Mouse (Mus musculus) limb, embryonic 15.5 days (tissue): ENCODE measurements at regions not wholly inside any gene's neighbourhood (a gene's known extent, or its start where the extent isn't known, plus 50 kb on each side); places are given as distances from the start of the nearest gene placed in this dataset.

ENCODE experiments used
- ATAC-seq: fragments of 200-750 bp; cut with Nextera tagmentation; 2 replicates; pipeline ENCODE4 v1.8.0; 2017; ENCODE audit warnings: low read depth, moderate TSS enrichment; ENCODE audit not compliant: insufficient number of reproducible peaks, low FRiP score, low TSS enrichment
- H3K27ac ChIP-seq: fragments of 300-500 bp; sonication (generic); 2 replicates; pipeline ENCODE4 v1.5.1; 2015; ENCODE audit warnings: moderate library complexity, mild to moderate bottlenecking, inconsistent platforms
- H3K27me3 ChIP-seq: fragments of 300-500 bp; sonication (generic); 2 replicates; pipeline ENCODE4 v1.6.1; 2015; ENCODE audit warnings: inconsistent platforms
- H3K36me3 ChIP-seq: fragments of 300-500 bp; sonication (generic); 2 replicates; pipeline ENCODE4 v1.6.1; 2015; ENCODE audit warnings: inconsistent platforms
- H3K4me1 ChIP-seq: fragments of 300-500 bp; sonication (generic); 2 replicates; pipeline ENCODE4 v1.6.1; 2015; ENCODE audit warnings: inconsistent platforms
- H3K4me2 ChIP-seq: fragments of 300-500 bp; sonication (generic); 2 replicates; pipeline ENCODE4 v1.6.1; 2015; ENCODE audit warnings: mild to moderate bottlenecking, inconsistent platforms
- H3K4me3 ChIP-seq: fragments of 300-500 bp; sonication (generic); 2 replicates; pipeline ENCODE4 v1.5.1; 2015; ENCODE audit warnings: mild to moderate bottlenecking, inconsistent platforms
- H3K9ac ChIP-seq: fragments of 300-500 bp; sonication (generic); 2 replicates; pipeline ENCODE4 v1.6.1; 2015; ENCODE audit warnings: inconsistent platforms
- H3K9me3 ChIP-seq: fragments of 300-500 bp; sonication (generic); 2 replicates; pipeline ENCODE4 v1.6.1; 2016; ENCODE audit warnings: inconsistent platforms
- WGBS: fragments of 180-500 bp; shearing (Covaris S2); methylation state at CpG from one replicate; pipeline ENCODE4 v1.1.7; 2015; 5-methylcytosine and 5-hydroxymethylcytosine counted together

- no peak overlapping the region for H3K9ac ChIP-seq
- no peaks in the 10 kb centered on the region for H3K4me1 ChIP-seq
- no peak overlapping the region for H3K4me3 ChIP-seq
- H3K27ac ChIP-seq = no peak overlapping the region
- no peak for ATAC-seq
- H3K9me3 ChIP-seq = no peaks in the 10 kb centered on the region
- H3K27me3 ChIP-seq = no peaks in the 10 kb centered on the region
- 79% methylated on average over 17 of the region's 17 CpGs for WGBS
- H3K4me2 ChIP-seq = no peak overlapping the region
- no peaks in the 10 kb centered on the region for H3K36me3 ChIP-seq
Observed at GRCm38 (mm10) chr6:81660478-81661395, 262.7 kb upstream of the Gcfc2 start.

DNA sequence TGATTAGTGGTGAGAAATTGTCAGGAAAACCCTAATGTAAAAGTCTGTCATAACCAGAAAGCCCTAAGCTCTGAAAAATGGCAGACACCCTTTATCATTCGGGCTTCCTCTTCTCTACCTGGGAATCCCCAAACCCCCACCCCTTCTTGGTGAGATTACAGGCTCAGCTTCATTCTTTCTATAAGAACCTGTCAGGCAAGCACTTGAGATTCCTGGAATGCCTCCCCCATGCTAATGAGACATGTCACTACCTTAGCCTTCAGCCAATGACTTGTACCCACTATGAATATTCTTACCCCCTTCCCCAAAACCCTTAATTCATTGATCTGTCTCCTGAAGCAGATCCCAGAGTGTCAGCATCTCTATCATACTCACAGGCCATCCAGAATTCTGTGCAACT, 254.5 kb upstream of the Gcfc2 start:
- Histone ChIP-seq H3K4me3 (no peak overlapping the region), H3K9me3 (no peaks in the 10 kb centered on the region), H3K9ac (no peak overlapping the region), H3K27ac (no peak overlapping the region), H3K4me1 (no peaks in the 10 kb centered on the region), H3K27me3 (no peaks in the 10 kb centered on the region), H3K36me3 (no peaks in the 10 kb centered on the region), H3K4me2 (no peak overlapping the region)
- ATAC-seq = no peak
- 55% methylated on average over 1 of the region's 1 CpGs for WGBS

DNA sequence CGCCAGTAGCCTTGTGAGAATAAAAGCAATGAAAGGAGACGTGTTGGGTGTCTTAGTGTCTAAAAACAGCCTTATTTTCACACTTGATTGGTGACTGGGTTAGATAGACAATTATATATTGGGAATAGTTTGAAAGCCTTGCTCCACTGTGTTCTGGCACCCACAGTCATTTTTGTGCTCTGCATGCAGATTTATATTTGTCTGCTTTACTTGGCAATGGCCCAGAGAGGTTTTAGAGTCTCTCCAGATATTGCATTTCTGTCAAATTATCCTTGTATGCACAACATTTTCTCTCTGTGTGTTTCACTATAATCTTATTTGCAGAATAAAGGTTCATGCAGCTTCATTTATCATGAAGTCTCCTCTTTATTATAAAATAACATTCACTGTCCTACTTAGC, 250.2 kb upstream of the Gcfc2 start:
- Histone ChIP-seq H3K4me1 (no peaks in the 10 kb centered on the region), H3K27ac (no peak overlapping the region), H3K27me3 (no peaks in the 10 kb centered on the region), H3K9ac (no peak overlapping the region), H3K9me3 (no peaks in the 10 kb centered on the region), H3K4me2 (no peak overlapping the region), H3K4me3 (no peak overlapping the region), H3K36me3 (no peaks in the 10 kb centered on the region)
- WGBS = 81% methylated on average over 2 of the region's 2 CpGs
- no peak for ATAC-seq

GRCm38 (mm10) chr6:81697284-81697683, 226.2 kb upstream of the Gcfc2 start:
- WGBS = 83% methylated on average over 7 of the region's 7 CpGs
- no peaks in the 10 kb centered on the region for H3K36me3 ChIP-seq
- no peak overlapping the region for H3K9ac ChIP-seq
- no peaks in the 10 kb centered on the region for H3K27me3 ChIP-seq
- ATAC-seq = no peak
- no peaks in the 10 kb centered on the region for H3K9me3 ChIP-seq
- H3K4me1 ChIP-seq = no peaks in the 10 kb centered on the region
- no peak overlapping the region for H3K4me2 ChIP-seq
- no peak overlapping the region for H3K4me3 ChIP-seq
- no peak overlapping the region for H3K27ac ChIP-seq

DNA sequence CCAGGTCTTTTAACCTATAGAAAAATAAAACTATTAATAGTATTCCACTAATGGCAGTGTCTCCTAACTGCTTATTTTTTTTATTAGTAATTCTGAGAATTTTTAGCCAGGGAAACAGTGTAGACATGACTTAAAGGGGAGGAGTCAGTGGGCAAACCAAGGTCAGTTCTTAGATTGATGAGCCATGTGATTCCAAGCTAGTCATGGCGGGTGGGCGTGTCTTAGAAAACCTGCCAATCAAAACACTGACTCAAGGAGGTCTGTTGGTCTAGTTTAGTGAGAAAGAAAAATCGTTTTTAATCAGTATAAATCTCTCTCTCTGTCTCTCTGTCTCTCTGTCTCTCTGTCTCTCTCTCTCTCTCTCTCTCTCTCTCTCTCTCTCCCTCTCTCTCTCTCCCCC, 225.3 kb upstream of the Gcfc2 start:
- Histone ChIP-seq H3K4me1 (no peaks in the 10 kb centered on the region), H3K4me3 (no peak overlapping the region), H3K27ac (no peak overlapping the region), H3K9me3 (no peaks in the 10 kb centered on the region), H3K9ac (no peak overlapping the region), H3K27me3 (no peaks in the 10 kb centered on the region), H3K36me3 (no peaks in the 10 kb centered on the region), H3K4me2 (no peak overlapping the region)
- WGBS = 69% methylated on average over 3 of the region's 3 CpGs
- no peak for ATAC-seq

DNA sequence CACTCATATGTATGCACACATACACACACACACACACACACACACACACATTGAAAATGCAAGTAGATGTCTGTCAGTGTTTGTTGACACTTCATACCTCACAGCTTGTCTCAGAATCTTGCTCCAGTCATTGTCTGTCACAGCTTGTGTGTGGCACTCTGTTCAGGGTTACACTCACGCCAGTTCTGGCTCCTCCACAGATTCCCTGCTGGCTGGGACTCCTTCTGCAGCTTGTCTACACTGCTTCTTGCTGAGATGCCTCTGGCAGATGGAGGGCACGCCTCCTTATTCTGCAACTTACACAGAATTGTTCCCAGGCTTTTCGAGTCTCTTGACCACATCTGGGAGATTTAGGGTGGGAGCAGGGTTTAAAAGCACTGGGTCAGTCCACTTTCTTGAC, 208.6 kb upstream of the Gcfc2 start:
- 47% methylated on average over 3 of the region's 3 CpGs for WGBS
- no peak overlapping the region for H3K4me2 ChIP-seq
- no peak overlapping the region for H3K27ac ChIP-seq
- no peaks in the 10 kb centered on the region for H3K27me3 ChIP-seq
- H3K9ac ChIP-seq = no peak overlapping the region
- ATAC-seq = no peak
- no peaks in the 10 kb centered on the region for H3K9me3 ChIP-seq
- no peaks in the 10 kb centered on the region for H3K36me3 ChIP-seq
- no peak overlapping the region for H3K4me3 ChIP-seq
- no peaks in the 10 kb centered on the region; the same call in 1 of the 2 replicates for H3K4me1 ChIP-seq

DNA sequence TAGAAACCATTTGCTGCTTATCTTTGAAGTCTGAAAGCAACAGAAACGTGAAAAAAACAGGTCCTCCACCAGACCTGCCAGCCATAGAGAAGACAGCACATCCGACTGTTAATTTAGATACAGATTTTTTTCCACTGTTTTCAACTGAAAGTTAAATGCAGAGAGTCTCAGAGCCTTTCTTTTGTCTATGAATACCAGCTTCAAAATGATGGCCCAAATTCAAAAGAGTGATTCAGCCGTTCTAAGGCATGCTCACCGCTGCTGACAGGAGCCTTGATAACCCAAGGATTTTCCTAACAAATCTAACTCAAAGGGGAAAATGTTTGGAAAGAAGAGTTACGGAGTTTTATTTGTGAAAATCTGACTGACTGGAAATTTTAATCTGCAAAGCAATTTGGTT, 207.1 kb upstream of the Gcfc2 start:
- Histone ChIP-seq H3K4me2 (no peak overlapping the region), H3K9me3 (no peaks in the 10 kb centered on the region), H3K4me1 (no peaks in the 10 kb centered on the region; the same call in 1 of the 2 replicates), H3K9ac (no peak overlapping the region), H3K4me3 (no peak overlapping the region), H3K36me3 (no peaks in the 10 kb centered on the region), H3K27ac (no peak overlapping the region), H3K27me3 (no peaks in the 10 kb centered on the region)
- no peak for ATAC-seq
- 76% methylated on average over 5 of the region's 5 CpGs for WGBS

DNA sequence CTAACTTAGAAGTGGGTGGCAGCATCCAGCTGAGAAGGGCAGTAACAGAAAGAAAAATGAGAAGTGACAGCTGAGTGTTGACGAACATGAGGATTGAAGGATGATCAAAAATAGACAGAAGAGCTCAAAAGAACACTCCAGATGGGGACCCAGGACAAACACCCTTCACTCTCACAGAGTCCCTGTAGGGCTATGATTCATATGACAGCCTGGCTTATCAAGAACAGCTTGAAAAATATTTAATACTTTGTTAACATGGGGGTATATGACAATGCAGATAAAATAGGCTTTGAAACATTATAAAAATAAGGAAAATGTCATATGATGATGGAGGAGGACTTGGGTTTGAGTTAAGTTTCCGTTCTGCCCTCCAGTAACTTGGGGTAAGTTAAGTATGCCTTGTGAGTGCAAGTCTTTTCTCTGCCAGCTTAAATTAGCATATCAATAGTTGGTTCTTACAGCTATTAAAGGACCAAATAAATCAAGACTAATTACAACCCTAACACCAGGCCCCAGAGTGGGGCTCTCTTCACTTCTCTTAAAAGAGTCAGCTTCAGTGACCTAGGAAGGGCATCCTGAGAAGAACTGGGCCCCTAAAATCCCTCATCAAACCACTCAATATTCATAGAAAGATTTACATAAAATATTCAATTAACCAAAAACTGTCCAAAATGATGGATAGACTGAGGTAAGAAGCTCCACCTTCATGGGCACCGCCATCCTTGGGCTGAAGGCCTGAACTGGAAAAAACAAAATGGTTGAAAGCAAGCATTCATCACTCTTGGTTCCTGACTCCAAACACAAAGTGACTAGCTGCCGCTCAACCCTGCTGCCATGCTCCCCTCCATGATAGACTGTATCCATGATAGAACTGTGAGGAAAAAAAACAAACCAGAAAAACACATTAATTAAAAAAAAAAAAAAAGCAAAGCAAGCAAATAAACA, 198.6 kb upstream of the Gcfc2 start:
- ATAC-seq = no peak
- H3K9me3 ChIP-seq = no peaks in the 10 kb centered on the region
- no peaks in the 10 kb centered on the region for H3K36me3 ChIP-seq
- no peaks in the 10 kb centered on the region for H3K27me3 ChIP-seq
- H3K9ac ChIP-seq = no peak overlapping the region
- H3K4me3 ChIP-seq = no peak overlapping the region
- H3K27ac ChIP-seq = no peak overlapping the region
- 81% methylated on average over 4 of the region's 4 CpGs for WGBS
- H3K4me2 ChIP-seq = no peak overlapping the region
- no peaks in the 10 kb centered on the region for H3K4me1 ChIP-seq

DNA sequence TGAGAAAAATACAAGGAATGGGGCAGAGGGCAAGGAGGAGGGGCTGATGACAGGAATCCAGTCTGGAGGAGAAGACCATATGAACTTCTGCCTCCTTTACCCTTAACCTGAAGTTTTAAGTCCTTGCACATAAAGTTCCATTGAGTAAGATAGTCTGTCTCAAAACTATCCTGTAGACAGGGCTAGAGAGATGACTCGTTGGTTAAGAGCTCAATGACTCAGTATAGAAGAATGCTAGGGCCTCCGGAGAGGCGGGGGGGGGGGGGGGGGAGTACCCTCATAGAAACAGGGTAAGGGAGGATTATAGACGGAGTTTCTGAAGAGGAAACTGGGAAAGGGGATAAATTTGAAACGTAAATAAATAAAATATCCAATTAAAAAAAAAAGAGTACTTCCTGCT, 191.8 kb upstream of the Gcfc2 start:
- Histone ChIP-seq H3K27ac (no peak overlapping the region), H3K4me3 (no peak overlapping the region), H3K4me1 (no peaks in the 10 kb centered on the region), H3K27me3 (no peaks in the 10 kb centered on the region), H3K36me3 (no peaks in the 10 kb centered on the region), H3K9ac (no peak overlapping the region), H3K9me3 (no peaks in the 10 kb centered on the region), H3K4me2 (no peak overlapping the region)
- no peak for ATAC-seq
- WGBS = 46% methylated on average over 5 of the region's 5 CpGs

DNA sequence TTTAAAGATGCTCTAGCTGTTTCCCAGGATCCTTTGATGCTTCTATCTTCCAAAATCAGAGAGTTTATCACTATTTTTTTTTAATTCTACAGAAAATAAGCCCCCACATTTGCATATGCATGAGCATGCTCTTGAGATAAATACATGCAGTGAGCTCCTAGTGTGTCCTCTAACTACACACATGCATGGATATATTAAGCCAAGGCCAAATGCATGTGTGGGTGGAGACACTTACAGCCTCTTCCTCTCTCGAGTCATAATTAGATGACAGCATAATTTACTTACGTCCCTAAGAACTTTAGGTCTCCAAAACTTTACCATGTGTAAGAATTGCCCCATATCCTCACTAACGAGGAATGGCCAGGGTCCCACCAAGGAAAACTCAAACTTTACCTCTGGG, 189.9 kb upstream of the Gcfc2 start:
- H3K27me3 ChIP-seq = no peaks in the 10 kb centered on the region
- no peak overlapping the region for H3K4me3 ChIP-seq
- no peak overlapping the region for H3K9ac ChIP-seq
- no peak overlapping the region for H3K27ac ChIP-seq
- 58% methylated on average over 3 of the region's 3 CpGs for WGBS
- no peak for ATAC-seq
- H3K36me3 ChIP-seq = no peaks in the 10 kb centered on the region
- no peak overlapping the region for H3K4me2 ChIP-seq
- no peaks in the 10 kb centered on the region for H3K4me1 ChIP-seq
- H3K9me3 ChIP-seq = no peaks in the 10 kb centered on the region

DNA sequence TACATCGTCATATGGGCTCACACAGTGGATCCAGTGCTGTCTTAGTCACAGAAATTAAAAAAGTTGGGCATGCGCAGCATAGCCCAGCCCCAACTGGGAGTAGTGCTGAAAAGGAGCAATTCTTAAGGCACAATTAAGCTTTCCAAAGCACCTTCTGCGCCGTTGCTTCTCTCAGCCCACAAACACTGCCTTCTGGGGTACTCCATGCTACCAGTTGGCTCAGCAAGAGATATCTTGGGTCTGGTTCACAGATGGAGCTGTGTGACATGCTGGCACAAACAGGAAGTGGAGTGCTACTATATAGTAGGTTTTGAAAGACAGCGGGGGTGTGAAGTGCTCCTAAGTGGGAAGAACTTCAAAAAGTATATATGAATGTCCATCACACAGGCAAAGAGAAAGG, 185.0 kb upstream of the Gcfc2 start:
- no peak overlapping the region for H3K27ac ChIP-seq
- no peaks in the 10 kb centered on the region for H3K4me1 ChIP-seq
- no peak overlapping the region for H3K9ac ChIP-seq
- H3K36me3 ChIP-seq = no peaks in the 10 kb centered on the region
- H3K9me3 ChIP-seq = no peaks in the 10 kb centered on the region
- no peak overlapping the region for H3K4me3 ChIP-seq
- H3K27me3 ChIP-seq = no peaks in the 10 kb centered on the region
- no peak overlapping the region for H3K4me2 ChIP-seq
- 86% methylated on average over 5 of the region's 5 CpGs for WGBS
- ATAC-seq = no peak

DNA sequence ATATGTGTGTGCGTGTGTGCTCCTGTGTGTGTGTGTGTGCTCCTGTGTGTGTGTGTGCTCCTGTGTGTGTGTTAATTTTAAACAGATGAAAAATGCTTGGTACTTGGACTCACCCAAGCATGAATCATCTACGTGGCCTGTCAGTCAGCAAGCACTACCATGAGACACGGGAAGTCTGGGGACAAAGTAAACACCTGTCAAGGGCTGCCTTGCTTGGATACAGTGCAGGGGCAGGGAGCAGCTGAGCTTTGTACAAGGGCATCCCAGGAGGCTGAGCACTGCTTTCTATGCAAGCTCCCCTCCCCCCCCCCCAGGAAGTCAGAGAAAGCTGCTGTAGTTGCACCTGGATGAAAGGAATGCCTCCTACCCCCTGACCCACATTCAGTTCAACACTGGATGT, 173.8 kb upstream of the Gcfc2 start:
- WGBS = 65% methylated on average over 3 of the region's 3 CpGs
- no peak for ATAC-seq
- H3K4me2 ChIP-seq = no peak overlapping the region
- H3K9me3 ChIP-seq = no peaks in the 10 kb centered on the region
- H3K4me1 ChIP-seq = no peaks in the 10 kb centered on the region
- no peak overlapping the region for H3K27ac ChIP-seq
- H3K9ac ChIP-seq = no peak overlapping the region
- H3K27me3 ChIP-seq = no peaks in the 10 kb centered on the region
- H3K4me3 ChIP-seq = no peak overlapping the region
- no peaks in the 10 kb centered on the region for H3K36me3 ChIP-seq
